Mouse (Mus musculus): ENCODE data around the gene Stac.

Gene Stac

GRCm38 (mm10) chr9:111587527-111587926 lies 102.6 kb downstream of the Stac start:
- no peak for DNase-seq

GRCm38 (mm10) chr9:111578784-111579183 lies 111.4 kb downstream of the Stac start:
- no peak for DNase-seq

- no peak for DNase-seq
Measured at GRCm38 (mm10) chr9:111577453-111577852, 112.7 kb downstream of the Stac start.

- no peak for DNase-seq
Measured at GRCm38 (mm10) chr9:111575889-111576288, 114.3 kb downstream of the Stac start.

GRCm38 (mm10) chr9:111573836-111574235 lies 116.3 kb downstream of the Stac start:
- peak; percentile 23 for DNase-seq

- DNase-seq: no peak
Measured at GRCm38 (mm10) chr9:111571619-111572018, 118.5 kb downstream of the Stac start.

- DNase-seq: no peak
Measured at GRCm38 (mm10) chr9:111564176-111564575, 126.0 kb downstream of the Stac start.

GRCm38 (mm10) chr9:111563226-111563625 lies 126.9 kb downstream of the Stac start:
- DNase-seq: no peak

GRCm38 (mm10) chr9:111562217-111562988 lies 127.7 kb downstream of the Stac start:
- DNase-seq: no peak

GRCm38 (mm10) chr9:111556699-111557098 lies 133.4 kb downstream of the Stac start:
- DNase-seq: no peak

- no peak for DNase-seq
Measured at GRCm38 (mm10) chr9:111552865-111553264, 137.3 kb downstream of the Stac start.

- peak; percentile 19 for DNase-seq
Measured at GRCm38 (mm10) chr9:111551461-111552190, 138.5 kb downstream of the Stac start.

- no peak for DNase-seq
Measured at GRCm38 (mm10) chr9:111550963-111551321, 139.2 kb downstream of the Stac start.

GRCm38 (mm10) chr9:111550281-111550962 lies 139.7 kb downstream of the Stac start:
- DNase-seq: no peak

GRCm38 (mm10) chr9:111542663-111543062 lies 147.5 kb downstream of the Stac start:
- no peak for DNase-seq

GRCm38 (mm10) chr9:111535445-111536064 lies 154.6 kb downstream of the Stac start:
- no peak for DNase-seq

GRCm38 (mm10) chr9:111534744-111535423 lies 155.3 kb downstream of the Stac start:
- DNase-seq: no peak

- no peak for DNase-seq
Measured at GRCm38 (mm10) chr9:111523871-111524270, 166.3 kb downstream of the Stac start.

GRCm38 (mm10) chr9:111523111-111523510 lies 167.0 kb downstream of the Stac start:
- no peak for DNase-seq

- DNase-seq: no peak
Measured at GRCm38 (mm10) chr9:111522226-111522625, 167.9 kb downstream of the Stac start.

GRCm38 (mm10) chr9:111515536-111515935 lies 174.6 kb downstream of the Stac start:
- no peak for DNase-seq

GRCm38 (mm10) chr9:111514586-111515473 lies 175.3 kb downstream of the Stac start:
- no peak for DNase-seq
